Mouse (Mus musculus) spleen, postnatal 14 days (tissue): ENCODE data around the gene Ifnl2.
"Not testable (repeated sequence)": the region's sequence is repeated elsewhere in the genome, so short reads cannot be mapped to it uniquely, and the experiment has no call there.

Experiments used
- DNase-seq, 2 experiments: peaks; one replicate each; pipeline ENCODE4 v3.0.0; 2021 to 2022; ENCODE audit warnings: low spot score in 2 of 2

The Ifnl2 gene

DNA sequence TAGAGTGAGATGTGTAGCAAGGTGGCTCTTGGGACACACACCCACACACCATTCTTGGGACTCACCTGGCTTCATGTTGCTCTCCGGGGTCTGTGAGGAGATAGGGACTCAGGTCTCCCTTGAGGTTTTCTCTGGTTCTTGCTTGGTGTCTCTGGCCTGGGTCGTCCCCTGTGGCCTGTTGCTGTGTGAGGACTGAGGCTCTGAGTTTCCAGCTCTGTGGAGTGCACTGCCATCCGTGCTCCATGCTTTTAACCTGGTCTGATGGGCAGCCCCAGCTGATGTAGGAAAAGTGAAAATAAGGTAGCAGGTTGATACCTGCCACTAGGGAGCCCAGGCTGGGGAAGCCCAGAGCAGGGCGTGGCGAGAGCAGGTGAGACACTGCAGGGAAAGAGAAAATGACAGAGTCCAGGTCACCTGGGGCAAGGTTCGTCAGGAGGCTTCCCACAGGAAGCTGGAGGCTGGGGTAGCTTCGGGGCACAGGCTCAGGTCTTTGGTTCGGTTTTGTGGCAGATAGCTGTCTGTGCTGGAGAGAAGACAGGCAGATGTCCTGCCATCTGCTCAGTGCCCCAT lies at the start of gene Ifnl2:
Gene Ifnl2, minus strand, starts transcription at position 51 of the 570 bp plus-strand sequence.
- not testable (repeated sequence) for DNase-seq

DNA sequence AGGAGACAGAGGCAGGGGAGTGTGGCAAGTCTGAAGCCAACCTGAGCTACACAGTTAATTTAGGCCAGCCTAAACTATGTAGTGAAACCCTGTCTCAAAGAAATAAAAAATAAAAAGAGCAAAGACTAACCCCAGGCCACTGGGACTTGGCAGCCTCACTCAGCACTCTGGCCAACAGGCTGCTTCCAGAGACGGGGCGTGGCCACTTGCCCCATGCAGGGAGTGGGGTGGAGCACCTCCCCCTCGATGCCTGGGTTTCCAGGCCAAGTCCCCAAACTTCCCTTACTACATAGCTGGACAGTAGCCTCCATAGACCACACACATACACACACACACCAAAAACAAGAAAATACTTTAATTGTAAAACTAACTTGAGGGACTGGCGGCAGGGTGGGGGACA lies 48.2 kb upstream of the Ifnl2 start:
- no peak for DNase-seq

DNA sequence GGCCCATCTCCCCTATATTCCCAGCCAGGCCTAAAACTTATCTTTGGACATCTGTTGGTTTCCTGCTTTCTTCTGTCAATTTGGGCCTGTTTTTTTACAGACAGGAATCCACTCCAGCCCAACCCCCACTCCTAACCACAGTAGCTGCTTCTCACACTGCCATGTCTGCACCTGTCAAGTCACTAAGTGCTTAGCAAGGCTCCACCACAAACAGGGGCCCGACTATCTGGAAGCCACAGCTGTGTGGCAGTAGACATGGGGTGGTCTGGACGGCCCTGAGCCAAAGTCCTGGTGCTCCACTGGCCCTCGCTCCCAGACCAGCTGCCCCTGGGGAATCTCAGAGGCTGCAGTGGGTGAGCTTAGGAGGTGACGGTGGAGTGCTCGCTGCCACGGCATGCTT lies 47.5 kb upstream of the Ifnl2 start:
- no peak for DNase-seq

DNA sequence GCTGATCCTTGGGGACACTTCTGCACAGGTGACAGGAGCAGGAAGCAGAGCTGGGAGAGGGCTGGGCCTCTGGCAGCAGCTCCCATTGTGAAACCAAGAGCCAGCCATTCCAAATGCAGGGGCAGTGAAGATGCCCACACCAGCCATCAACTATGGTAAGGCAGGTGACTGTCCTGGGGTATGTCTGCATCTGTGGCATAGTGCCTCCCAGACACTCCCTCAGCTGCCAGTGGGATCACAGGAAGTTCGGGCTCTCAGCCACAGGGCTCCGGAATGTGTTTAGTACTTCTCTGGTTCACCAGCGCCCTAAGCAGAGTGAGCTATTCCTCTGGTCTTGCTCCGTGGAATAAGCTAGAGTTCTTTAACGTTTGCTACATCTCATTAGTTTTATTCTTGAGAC lies 46.8 kb upstream of the Ifnl2 start:
- DNase-seq: no peak

GRCm38 (mm10) chr7:28555939-28556535 lies 45.8 kb upstream of the Ifnl2 start:
- DNase-seq: no peak

DNA sequence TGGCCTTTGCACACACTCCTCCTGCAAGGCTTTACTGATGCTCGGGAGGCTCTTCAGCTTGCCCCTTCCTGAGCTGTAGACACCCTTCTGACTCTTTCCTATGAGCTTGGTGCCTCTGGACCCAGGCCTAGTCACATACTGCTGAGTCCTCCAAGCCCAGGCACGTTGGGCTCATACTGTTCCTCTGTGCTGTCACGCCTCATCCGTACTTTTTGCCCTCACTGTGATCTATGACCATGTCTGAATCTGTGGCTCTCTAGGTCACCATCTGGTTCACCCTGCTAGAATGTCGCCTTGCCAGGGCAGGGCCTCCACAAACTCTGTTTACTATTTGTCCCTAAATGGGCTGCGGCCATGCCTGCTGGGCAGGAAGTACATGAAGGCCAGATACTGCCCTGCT lies 42.8 kb upstream of the Ifnl2 start:
- DNase-seq: no peak

DNA sequence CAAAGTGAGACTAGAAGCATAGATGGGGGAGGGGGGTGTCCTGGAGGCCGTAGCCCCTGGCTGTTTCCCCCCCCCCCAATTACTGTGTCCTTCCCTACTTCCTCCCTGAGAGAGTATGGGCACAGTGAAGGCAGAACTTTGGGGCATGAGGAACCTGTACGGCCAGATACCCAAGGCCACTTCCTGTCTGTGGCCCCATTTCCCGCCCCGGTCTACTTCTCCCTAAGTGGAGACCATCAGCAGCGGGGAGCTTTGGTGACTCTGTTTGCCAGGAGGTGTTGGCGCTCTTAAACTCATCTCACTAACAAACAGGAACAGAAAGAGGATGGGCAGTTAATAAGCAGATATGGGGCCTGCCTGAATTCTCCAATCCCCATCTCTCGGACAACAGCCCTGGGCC lies 37.4 kb upstream of the Ifnl2 start:
- no peak for DNase-seq

DNA sequence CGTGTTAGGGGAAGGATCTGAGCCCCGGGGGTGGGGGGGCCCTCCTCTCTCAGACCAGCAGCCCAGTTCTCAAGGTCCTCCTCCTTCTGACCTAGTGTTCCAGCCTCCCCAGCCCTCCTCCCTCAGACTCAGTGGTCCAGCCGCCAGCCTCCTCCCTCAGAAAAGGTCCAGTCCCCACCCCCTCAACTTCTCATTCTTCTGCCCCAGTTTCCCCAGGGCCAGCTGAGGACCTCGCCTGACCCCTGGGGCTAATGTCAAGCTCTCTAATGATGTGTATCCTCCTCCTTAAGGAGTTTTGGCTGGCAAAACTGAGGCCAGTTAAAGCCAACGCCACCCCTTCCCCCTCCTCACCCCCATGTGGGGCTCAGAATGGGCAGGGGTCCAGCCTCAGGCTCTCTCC lies 36.9 kb upstream of the Ifnl2 start, which contains the start of gene Nccrp1:
Gene Nccrp1, minus strand, starts transcription at position 101 of the 400 bp plus-strand sequence.
- DNase-seq: no peak

- no peak for DNase-seq
Observed at GRCm38 (mm10) chr7:28546649-28547048, 36.4 kb upstream of the Ifnl2 start.

- no peak for DNase-seq
Observed at GRCm38 (mm10) chr7:28545891-28546210, 35.6 kb upstream of the Ifnl2 start.

GRCm38 (mm10) chr7:28545048-28545890 lies 35.0 kb upstream of the Ifnl2 start:
- DNase-seq: no peak

- no peak for DNase-seq
Observed at GRCm38 (mm10) chr7:28544051-28544601, 33.9 kb upstream of the Ifnl2 start.

DNA sequence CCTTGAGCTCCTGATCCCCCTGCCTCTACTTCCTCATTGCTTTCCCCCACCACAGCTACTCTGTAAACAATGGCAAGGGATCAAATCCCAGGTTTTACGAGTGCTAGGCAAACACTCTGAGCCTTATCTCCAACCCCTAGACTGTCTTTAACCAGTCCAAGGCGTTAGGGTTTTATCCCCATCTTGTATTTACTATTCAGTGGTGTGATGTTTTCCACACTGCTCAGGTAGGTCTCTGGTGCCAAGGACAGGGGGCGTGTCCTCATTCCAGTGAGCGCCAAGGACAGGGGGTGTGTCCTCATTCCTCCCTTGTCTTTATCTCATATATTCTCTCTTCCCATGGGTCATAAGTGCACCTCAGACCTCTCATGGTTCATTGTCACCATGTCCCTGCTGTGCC lies 30.3 kb upstream of the Ifnl2 start, which contains the start of gene Sycn:
Gene Sycn, plus strand, starts transcription at position 360 of the 400 bp plus-strand sequence.
- DNase-seq: no peak

DNA sequence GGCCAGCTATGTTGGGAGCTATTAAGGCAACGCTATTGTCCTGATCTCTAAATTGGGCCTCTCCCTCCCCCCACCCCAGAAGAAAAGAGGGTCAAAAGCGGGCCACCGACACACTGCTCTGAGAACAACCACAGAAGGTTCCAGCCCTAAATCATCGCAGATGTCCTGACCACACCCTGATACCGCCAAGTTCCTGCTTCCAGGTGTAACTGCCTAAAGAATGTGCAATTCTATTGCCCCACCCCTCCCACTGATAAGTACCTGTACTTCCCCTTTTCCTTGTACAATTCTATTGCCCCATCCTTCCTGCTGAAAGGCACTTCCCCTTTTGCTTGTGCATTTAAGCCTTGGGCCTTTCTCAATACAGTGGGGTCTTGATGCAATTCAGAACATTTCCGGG lies 28.6 kb upstream of the Ifnl2 start:
- DNase-seq: not testable (repeated sequence)

DNA sequence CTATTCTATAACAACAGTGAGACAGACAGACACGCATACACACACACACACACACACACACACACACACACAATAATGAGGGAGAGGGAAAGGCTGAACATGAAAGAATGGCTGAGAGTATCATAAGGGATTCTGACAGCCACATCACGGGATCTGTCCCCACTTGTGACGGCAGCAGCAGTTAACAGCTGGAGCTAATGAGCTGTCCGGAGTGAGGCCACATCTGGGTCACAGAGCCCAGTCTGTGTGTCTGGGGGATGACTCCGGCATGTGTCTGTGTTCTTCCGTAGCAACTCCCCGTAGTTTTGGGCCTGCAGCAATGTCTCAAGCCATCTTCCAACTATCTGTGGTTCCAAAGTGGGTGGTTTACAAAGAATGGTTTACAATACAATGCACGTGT lies 21.8 kb upstream of the Ifnl2 start:
- no peak for DNase-seq

DNA sequence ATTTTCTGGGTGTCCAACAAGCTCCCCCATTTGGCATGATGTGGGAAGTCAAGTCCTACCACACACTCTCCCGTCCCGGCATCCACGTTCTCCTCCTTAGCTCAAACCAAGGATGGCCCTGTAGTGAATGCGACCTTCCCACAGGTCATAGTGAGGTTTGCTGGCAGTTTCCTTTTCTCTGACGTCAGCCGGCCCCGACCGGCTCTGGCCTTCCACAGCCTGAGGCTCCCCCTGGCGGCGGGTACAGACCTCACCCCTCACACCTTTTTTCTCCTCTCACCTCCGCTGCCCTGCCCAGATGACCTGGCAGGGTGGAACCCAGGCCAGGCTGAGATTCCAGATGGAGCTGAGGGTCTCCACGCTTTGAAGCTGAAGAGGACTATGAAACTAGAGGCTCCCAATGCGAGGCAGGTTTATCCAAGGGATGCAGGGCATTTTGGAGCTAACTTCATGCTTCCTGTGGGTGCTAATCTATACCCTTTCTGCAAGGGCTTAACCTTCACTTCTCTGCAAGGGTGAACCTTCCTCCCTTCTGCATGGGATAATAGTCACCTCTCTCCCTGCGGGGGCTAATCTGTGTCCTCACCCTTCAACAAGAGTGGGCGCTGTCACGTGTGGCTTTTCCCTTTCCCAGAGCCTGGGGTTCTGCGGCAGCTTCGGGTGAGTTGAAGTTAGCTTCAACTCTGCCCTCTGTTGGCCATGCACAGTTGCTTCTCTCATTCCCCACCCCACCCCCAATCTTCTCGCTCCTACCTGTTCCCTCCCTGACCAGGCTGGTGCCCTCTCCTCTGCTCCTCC lies 17.9 kb upstream of the Ifnl2 start:
- peak; percentile 68 to 81 for DNase-seq

DNA sequence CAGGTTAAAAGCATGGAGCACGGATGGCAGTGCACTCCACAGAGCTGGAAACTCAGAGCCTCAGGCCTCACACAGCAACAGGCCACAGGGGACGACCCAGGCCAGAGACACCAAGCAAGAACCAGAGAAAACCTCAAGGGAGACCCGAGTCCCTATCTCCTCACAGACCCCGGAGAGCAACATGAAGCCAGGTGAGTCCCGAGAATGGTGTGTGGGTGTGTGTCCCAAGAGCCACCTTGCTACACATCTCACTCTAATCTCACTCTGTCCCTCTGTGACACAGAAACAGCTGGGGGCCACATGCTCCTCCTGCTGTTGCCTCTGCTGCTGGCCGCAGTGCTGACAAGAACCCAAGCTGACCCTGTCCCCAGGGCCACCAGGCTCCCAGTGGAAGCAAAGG lies 12.3 kb upstream of the Ifnl2 start, which contains the start of gene Ifnl3:
Gene Ifnl3, plus strand, starts transcription at position 301 of the 400 bp plus-strand sequence.
- not testable (repeated sequence) for DNase-seq

- DNase-seq: no peak
Observed at GRCm38 (mm10) chr7:28511441-28511840, 1.2 kb upstream of the Ifnl2 start.

GRCm38 (mm10) chr7:28509121-28509520 lies 1.1 kb downstream of the Ifnl2 start:
- not testable (repeated sequence) for DNase-seq

- DNase-seq: no peak
Observed at GRCm38 (mm10) chr7:28505585-28505984, 4.7 kb downstream of the Ifnl2 start.

GRCm38 (mm10) chr7:28495426-28495825 lies 14.8 kb downstream of the Ifnl2 start:
- DNase-seq: no peak

GRCm38 (mm10) chr7:28492310-28492709 lies 17.9 kb downstream of the Ifnl2 start:
- no peak for DNase-seq
